Mouse (Mus musculus): ENCODE results near the gene Ciz1. TPM values are rescaled to one million over a fixed set of nuclear protein-coding genes. Genes with fewer than 3 reads are reported as not detected.

The Ciz1 gene
- total RNA-seq, 1 experiment from 2014 or later: 47.7 TPM

- no peak for ATAC-seq (replicated peaks; ENCODE audit: insufficient number of reproducible peaks, low FRiP score, low TSS enrichment, poor library complexity, severe bottlenecking)
Observed at GRCm38 (mm10) chr2:32425568-32425967, 73.4 kb downstream of the Ciz1 start.

- no peak for ATAC-seq (replicated peaks; ENCODE audit: insufficient number of reproducible peaks, low FRiP score, low TSS enrichment, poor library complexity, severe bottlenecking)
Observed at GRCm38 (mm10) chr2:32426141-32426540, 74.0 kb downstream of the Ciz1 start.

DNA sequence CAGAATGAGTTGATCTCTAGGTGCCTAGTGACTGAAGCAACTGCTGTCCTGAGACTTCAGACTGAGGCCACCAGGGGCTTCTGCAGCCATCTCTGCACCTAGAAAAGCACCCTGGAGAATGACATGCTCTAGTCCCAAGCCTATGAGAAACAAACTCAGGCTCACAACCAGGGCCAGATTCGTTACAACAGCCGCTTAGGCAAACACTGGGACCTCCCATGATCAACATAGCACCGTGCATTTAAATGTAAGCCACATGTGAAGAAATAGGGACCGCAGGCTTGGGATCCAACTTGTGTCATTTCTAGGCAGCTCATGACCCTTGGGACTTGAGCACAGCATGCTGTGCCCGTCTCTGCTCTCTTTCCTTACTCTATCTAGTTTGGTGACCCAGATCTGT is 75.6 kb downstream of the Ciz1 start:
- ATAC-seq (replicated peaks; ENCODE audit: insufficient number of reproducible peaks, low FRiP score, low TSS enrichment, poor library complexity, severe bottlenecking): no peak

DNA sequence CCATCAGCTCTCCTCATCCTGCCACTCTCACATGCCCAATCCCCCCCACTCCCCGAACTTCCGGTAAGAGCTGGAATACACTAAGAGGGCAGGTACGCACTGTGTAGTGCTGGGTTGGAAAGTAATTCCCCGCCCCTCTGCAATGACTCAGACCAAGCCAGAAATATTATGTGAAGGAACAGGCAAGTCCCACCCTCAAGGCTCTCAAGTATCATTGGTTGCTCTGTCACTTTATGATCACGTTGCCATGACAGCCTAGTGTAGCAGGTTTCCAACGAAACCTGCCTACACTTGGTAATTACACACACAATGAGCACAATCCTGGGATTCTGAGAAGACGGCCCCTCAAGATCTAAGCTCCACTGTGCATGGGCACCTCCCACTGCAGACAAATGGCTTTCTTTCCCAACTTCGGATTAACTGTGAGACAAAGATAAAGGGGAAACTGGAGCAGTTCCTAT is 76.2 kb downstream of the Ciz1 start:
- 0 out of 2 replicates have a peak, but pooled peaks have one; percentile 23 for ATAC-seq (replicated peaks; ENCODE audit: insufficient number of reproducible peaks, low FRiP score, low TSS enrichment, poor library complexity, severe bottlenecking)

DNA sequence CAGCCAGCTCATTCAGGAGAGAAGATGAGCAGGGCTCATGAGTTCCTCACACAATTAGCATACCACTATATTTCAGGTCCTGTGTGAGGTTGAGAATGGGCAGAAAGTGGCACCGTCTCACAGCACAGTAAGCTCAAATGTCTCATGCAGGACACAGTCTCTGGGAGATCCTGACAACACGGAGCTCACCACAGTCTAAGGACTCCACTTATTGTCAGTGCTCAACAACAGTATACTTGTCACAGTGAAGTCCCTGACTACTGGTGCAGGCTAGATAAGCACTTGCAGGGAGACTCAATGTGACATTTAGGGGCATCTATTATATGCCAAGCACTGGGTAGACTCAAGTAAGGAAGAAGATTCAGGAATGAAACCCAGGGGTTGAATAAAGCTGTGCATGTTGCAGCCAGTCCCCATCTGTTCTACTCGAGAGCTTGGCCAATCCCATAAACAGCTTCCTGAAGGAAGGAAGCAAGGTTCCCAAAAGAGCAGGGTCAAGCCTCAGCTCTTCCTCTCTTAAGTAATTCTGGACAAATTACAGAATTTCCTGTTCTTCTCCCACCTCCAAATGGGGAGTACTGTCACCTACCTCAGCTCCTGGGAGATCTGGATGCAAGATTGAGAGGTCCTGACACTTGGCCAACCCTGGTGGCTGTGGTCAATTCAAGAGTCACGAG is 77.2 kb downstream of the Ciz1 start:
- ATAC-seq (replicated peaks; ENCODE audit: insufficient number of reproducible peaks, low FRiP score, low TSS enrichment, poor library complexity, severe bottlenecking): no peak

Other genes with a start within 250 kb of the Ciz1 start
- 13.3 to 55.4 TPM (median 22.1 TPM) in 3 replicates for gene Prrc2b, start 201.2 kb upstream of the Ciz1 start, total RNA-seq (2017)
- 3.8 to 10.1 TPM (median 8.4 TPM) in 3 replicates for gene Pomt1, start 115.7 kb upstream of the Ciz1 start, total RNA-seq (2017)
- 23.0 to 35.3 TPM (median 26.8 TPM) in 3 replicates for gene Uck1, start 92.2 kb upstream of the Ciz1 start, total RNA-seq (2017)
- 55.3 to 73.2 TPM (median 60.2 TPM) in 3 replicates for gene Golga2, start 64.9 kb upstream of the Ciz1 start, total RNA-seq (2017)
- 108 to 121 TPM (median 114 TPM) in 3 replicates for gene Swi5, start 64.3 kb upstream of the Ciz1 start, total RNA-seq (2017)
- gene Dnm1, start 1.0 kb downstream of the Ciz1 start, total RNA-seq (2017): not detected in 3 replicates
- 9.7 to 24.0 TPM (median 21.3 TPM) in 3 replicates for gene 1110008P14Rik, start 29.6 kb downstream of the Ciz1 start, total RNA-seq (2017)
- gene Lcn2, start 35.9 kb downstream of the Ciz1 start, total RNA-seq (2017): 1.6 TPM in 1 of 3 replicates, not detected in the others
- gene Ptges2, start 43.6 kb downstream of the Ciz1 start, total RNA-seq (2017): 2.2 to 7.0 TPM (median 3.6 TPM) in 3 replicates
- 4.4 to 6.9 TPM (median 6.5 TPM) in 3 replicates for gene Naif1, start 98.1 kb downstream of the Ciz1 start, total RNA-seq (2017)
- 27.4 to 47.7 TPM (median 28.0 TPM) in 3 replicates for gene Slc25a25, start 99.1 kb downstream of the Ciz1 start, total RNA-seq (2017)
- gene Fam102a, start 183.0 kb downstream of the Ciz1 start, total RNA-seq (2017): 16.5 to 33.7 TPM (median 17.8 TPM) in 3 replicates
- 17.1 to 48.6 TPM (median 38.2 TPM) in 3 replicates for gene Dpm2, start 218.5 kb downstream of the Ciz1 start, total RNA-seq (2017)
- 2.5 TPM in 1 of 3 replicates, not detected in the others for gene Pip5kl1, start 222.5 kb downstream of the Ciz1 start, total RNA-seq (2017)
- gene 9430097D07Rik, start 223.4 kb downstream of the Ciz1 start, total RNA-seq (2017): not detected in 3 replicates
- 18.7 to 29.4 TPM (median 21.7 TPM) in 3 replicates for gene St6galnac4, start 234.8 kb downstream of the Ciz1 start, total RNA-seq (2017)
- 4.8 to 11.1 TPM (median 10.5 TPM) in 3 replicates for gene St6galnac6, start 247.4 kb downstream of the Ciz1 start, total RNA-seq (2017)

All from monocyte, adult 5-6 weeks (primary cell).